Mouse (Mus musculus) adrenal gland, adult 10 weeks (tissue): ENCODE measurements around the gene Tmem106a. TPM values are rescaled to one million over a fixed set of nuclear protein-coding genes. Genes with fewer than 3 reads are reported as not detected.

Source experiments
- polyA plus RNA-seq: library from polyadenylated mRNA; stranded (reverse); fragments of 350-450 nt; fragmentation: Illumina TruSeq; extraction: RNeasy Lipid Tissue Mini Kit (QIAGEN cat#74804); gene quantifications from one replicate; pipeline ENCODE4 v1.2.3, GENCODE M21; 2014; ENCODE audit warnings: low read depth, low replicate concordance

Tmem106a gene
- polyA plus RNA-seq: 8.6 TPM

DNA sequence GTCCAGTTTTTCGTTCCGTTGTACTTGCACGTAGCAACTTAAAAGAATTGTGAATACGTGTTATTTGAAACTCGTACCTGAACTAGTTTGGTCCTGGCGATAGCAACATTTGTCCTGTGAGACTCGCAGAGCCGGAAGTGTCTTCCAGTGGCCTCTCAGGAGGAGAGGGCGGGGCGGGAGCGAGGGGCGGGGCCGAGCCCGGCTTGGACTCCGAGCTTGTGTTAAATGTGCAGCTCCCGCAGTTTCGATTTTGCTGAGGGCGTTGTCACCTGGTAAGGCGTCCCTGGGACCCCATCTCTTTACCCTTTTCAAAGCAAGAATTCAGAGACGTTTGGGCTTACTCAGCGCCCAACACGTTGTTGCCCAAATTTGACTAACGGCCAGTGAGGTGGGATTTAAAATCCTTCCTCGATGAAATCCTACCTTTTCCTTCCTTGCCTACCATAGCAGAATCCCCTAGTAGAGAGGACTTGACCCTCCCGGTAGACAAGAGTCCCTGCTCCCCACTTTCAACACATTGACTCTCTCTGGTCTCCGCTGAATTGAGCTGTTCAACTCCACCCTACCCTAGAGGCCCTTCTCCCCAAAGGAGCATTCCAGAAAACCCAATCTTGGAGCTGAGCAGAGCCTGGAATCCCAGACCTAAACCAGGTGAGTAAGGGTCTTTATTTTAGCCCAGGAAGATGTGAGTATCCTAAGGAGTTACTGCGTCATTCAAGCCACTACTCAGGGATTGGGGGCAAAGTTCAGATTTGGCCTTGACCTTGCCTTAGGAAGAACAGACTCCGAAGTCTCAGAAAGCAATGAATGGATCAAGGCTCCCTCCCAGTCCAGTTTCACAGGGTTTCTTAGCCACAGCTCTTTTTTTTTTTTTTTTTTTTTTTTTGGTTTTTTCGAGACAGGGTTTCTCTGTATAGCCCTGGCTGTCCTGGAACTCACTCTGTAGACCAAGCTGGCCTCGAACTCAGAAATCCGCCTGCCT, at the start of gene Tmem106a:
Tmem106a (plus strand) TSS at position 189 of the 982 bp plus-strand sequence.

DNA sequence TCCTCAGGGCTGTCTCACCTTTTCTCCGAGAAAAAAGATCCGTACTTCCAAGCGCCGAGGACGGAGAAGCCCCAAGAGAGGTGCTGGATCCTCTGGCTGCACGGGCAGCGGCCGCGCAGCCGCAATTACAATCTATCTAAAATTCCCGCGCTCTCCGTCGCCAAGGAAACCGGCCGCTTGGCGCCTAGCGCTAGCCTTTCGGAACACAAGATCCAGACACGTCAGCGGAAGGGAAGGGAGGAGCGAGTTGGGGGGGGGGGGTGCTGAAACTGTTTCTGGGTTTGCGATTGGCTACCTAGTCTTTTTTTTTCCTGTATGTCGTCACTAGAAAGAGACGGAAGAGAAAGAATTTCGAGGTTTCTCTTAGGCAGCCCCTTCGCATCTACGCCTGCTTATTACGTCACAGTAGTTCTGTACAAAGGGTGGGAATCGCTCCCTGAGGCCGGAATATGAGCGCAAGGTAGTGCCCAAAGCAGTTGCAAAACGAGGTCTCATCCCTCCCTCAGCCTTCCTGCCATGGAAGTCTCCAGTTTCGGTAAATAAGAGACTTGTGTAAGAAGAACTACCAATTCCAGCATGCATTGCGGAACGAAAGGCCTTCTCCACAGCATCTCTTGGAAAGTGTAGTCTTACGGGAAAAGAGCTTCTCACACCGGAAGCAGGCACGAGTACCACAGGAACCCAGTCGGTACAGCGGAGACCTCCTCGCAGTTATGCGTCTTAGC, 30.1 kb upstream of the Tmem106a start, which contains the start of the genes Brca1 and Nbr1:
Brca1 (minus strand) TSS at position 205 of the 725 bp plus-strand sequence.
Nbr1 (plus strand) TSS at position 399 of the 725 bp plus-strand sequence.

GRCm38 (mm10) chr11:101599156-101599555, 17.1 kb downstream of the Tmem106a start, which contains the start of gene Gm11634:
Gene Gm11634, minus strand, starts transcription at chr11:101599256.

DNA sequence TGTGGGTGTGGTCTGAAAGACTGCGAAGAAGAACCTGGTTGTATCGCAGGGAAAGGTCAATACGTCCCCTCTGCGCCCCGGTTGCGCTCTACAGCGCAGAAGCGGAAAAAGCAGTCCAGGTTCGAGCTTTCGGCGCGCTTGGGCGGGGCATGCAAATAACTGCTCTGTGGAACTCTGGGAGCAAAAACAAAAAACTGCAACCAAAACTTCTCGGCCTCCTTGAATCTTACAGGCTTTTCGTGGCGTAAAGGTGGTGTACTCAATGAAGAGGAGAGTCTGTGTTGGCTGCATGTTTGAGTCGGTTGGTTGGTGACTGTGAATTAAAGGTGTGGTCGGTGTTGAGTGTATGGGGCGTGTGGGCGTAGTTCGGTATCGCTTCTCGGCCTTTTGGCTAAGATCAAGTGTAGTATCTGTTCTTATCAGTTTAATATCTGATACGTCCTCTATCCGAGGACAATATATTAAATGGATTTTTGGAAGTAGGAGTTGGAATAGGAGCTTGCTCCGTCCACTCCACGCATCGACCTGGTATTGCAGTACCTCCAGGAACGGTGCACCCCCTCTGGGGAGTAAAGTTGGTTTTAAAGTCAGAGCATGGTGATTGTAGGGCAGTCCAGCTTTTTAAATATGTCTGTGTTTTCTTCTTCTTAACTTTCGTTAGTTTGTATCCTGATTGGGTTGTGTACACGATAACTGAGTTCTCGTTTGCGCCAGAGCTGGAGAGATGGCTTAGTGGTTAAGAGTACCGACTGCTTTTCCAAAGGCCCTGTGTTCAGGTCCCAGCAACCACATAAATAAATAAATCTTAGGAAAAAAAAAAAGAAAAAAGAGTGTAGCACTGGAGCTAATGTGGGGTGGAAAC, 45.2 kb downstream of the Tmem106a start, which contains the start of gene Rdm1:
Rdm1 (plus strand) TSS at position 201 of the 862 bp plus-strand sequence.

Other genes with a start within 250 kb of the Tmem106a start
- 0.47 TPM for gene G6pc, start 214.7 kb upstream of the Tmem106a start, polyA plus RNA-seq
- gene Aarsd1, start 164.6 kb upstream of the Tmem106a start, polyA plus RNA-seq: 8.6 TPM
- gene Gm27029, start 157.4 kb upstream of the Tmem106a start, polyA plus RNA-seq: not detected
- gene Rundc1, start 157.2 kb upstream of the Tmem106a start, polyA plus RNA-seq: 5.1 TPM
- 2.7 TPM for gene Ptges3l, start 156.9 kb upstream of the Tmem106a start, polyA plus RNA-seq
- 55.5 TPM for gene Rpl27, start 139.9 kb upstream of the Tmem106a start, polyA plus RNA-seq
- gene Ifi35, start 133.8 kb upstream of the Tmem106a start, polyA plus RNA-seq: 3.5 TPM
- 6.2 TPM for gene Rnd2, start 117.2 kb upstream of the Tmem106a start, polyA plus RNA-seq
- gene Vat1, start 116.0 kb upstream of the Tmem106a start, polyA plus RNA-seq: 5.2 TPM
- 3.9 TPM for gene Brca1, start 30.3 kb upstream of the Tmem106a start, polyA plus RNA-seq
- gene Nbr1, start 30.1 kb upstream of the Tmem106a start, polyA plus RNA-seq: 196 TPM
- gene Gm11634, start 17.0 kb downstream of the Tmem106a start, polyA plus RNA-seq: not detected
- 2.0 TPM for gene Rdm1, start 45.0 kb downstream of the Tmem106a start, polyA plus RNA-seq
- 2.3 TPM for gene Arl4d, start 83.3 kb downstream of the Tmem106a start, polyA plus RNA-seq
- gene Dhx8, start 150.7 kb downstream of the Tmem106a start, polyA plus RNA-seq: 23.8 TPM
- gene Etv4, start 203.1 kb downstream of the Tmem106a start, polyA plus RNA-seq: not detected